Mouse (Mus musculus) layer of hippocampus, adult 6 months (tissue): ENCODE results near the gene Amigo2. TPM values are rescaled to one million over a fixed set of nuclear protein-coding genes. Genes with fewer than 3 reads are reported as not detected.

Source experiments
- long read RNA-seq, 2 experiments: library from polyadenylated mRNA; unstranded; transcript quantifications; one replicate each; pipeline ENCODE4 v2.0.0; 2019 to 2020
- polyA plus RNA-seq: library from polyadenylated mRNA; unstranded; fragments of <200 nt; fragmentation: Nextera tagmentation; gene quantifications from 2 replicates; pipeline ENCODE4 v1.2.3, GENCODE M21; 2021

Gene Amigo2
- 19.3 and 22.9 TPM in 2 replicates for polyA plus RNA-seq
- long read RNA-seq, experiment 1, transcript Amigo2-201 (2 exons, 2,801 nt) = major isoform, 13 of 47 reads
- long read RNA-seq, experiment 1, transcript Amigo2-202 (1 exons, 2,998 nt) = minor isoform, 7 of 47 reads
- long read RNA-seq, experiment 1, partial matches to known transcripts = 0 of 47 reads
- long read RNA-seq, experiment 1, other reads (novel, unspliced or antisense) = 27 of 47 reads
- long read RNA-seq, experiment 2, transcript Amigo2-201 (2 exons, 2,801 nt) = major isoform, 63 of 299 reads
- long read RNA-seq, experiment 2, transcript Amigo2-202 (1 exons, 2,998 nt) = minor isoform, 38 of 299 reads
- long read RNA-seq, experiment 2, partial matches to known transcripts = 0 of 299 reads
- long read RNA-seq, experiment 2, other reads (novel, unspliced or antisense) = 198 of 299 reads

DNA sequence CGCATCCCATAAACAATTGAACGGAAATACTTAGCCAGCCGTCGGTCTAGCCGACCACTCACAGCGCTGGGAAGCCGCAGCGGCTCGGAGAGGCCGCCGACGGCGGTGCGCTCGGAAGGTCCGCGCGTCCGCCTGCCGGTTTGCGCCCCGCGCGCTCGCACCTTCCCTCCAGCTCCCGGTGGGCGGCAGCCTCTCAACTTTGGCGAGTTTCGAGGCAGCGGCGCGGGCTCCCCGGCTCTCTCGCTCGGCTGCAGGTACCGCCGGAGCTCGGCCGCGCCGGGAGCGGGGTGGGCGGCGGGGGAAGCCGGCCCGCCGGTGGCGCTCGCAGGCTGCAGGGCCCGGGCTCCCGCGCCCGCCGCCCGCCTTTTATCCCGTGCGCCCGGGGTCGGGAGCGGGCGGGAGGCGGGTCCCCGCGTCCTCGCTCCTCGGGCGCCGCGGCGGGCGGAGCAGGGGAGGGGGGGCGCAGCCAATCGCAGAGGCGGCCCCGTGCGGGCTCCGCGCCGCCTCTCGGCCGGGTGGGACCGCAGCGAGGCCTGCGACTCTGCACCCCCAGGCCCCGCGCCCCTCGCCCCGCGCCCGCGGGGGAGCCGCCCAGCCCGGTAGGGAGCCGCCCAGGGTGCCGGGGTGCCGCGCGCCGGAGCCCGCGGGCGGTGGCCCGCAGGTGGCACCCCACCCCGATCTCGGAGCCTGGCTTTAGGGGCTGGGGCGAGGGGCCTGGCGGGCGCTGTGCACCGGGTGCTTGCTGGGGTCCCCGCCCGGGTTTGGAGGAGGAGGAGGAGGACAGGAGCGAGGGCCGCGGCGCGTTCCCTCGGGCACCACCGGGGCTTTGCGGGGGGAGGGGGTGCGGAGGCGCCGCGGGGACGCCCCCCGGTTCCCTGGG is at the start of gene Amigo2, which contains the start of gene Pced1b:
TSS of gene Amigo2 (minus strand) at position 377 of the 880 bp plus-strand sequence.
TSS of gene Pced1b (plus strand) at position 197 of the 880 bp plus-strand sequence.

Other genes starting within 250 kb of the Amigo2 start
- 0.41 and 0.46 TPM in 2 replicates for gene Slc38a4, start 191.3 kb downstream of the Amigo2 start, polyA plus RNA-seq
- gene Pced1b, start 180 bp downstream of the Amigo2 start, polyA plus RNA-seq = 2.1 and 3.0 TPM in 2 replicates